Mouse (Mus musculus): ENCODE data around the gene Scd1. TPM values are rescaled to one million over a fixed set of nuclear protein-coding genes. Genes with fewer than 3 reads are reported as not detected.
"Not testable (repeated sequence)": the region's sequence is repeated elsewhere in the genome, so short reads cannot be mapped to it uniquely, and the experiment has no call there.

The Scd1 gene
- polyA plus RNA-seq, 3 experiments from 2014 or later, result 1.2 to 1.4 TPM; not detected in 1

DNA sequence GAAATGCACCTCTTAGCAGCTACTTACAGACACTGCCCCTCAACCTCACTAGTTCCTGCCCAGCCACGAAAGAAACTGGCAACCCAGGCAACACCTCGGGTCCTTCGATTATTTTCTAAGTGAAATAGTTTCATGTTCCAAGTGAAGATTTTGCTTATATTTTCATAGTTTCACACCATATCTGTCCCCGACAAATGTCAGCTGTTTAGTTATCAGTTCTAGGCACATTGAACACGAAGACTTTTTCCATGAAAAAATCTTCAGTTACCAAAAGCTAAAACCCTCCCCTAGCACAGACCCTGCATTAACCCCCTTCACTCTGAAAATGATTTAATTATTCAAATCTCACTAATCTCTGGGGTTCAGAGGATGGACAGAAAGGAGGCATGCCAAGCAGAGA, 10.9 kb downstream of the Scd1 start:
- ATAC-seq, result no peak

DNA sequence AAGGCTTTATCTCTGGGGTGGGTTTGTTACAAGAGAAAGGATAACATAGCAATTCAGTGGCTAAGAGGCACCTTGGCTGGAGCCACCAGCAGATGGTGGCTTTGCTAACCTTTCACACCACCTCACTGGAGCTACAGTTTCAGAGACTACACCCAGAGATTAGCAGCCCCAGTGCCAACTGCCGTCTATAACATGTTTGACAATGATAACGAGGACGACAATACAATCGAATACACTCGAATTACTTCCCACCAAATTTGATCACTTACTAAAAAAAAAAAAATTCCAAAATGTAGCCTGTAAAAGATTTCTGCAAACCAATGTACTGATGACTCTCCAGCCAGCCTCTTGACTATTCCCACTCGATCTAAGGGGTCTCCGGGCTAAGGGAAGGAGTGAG, 12.7 kb downstream of the Scd1 start:
- no peak for ATAC-seq

DNA sequence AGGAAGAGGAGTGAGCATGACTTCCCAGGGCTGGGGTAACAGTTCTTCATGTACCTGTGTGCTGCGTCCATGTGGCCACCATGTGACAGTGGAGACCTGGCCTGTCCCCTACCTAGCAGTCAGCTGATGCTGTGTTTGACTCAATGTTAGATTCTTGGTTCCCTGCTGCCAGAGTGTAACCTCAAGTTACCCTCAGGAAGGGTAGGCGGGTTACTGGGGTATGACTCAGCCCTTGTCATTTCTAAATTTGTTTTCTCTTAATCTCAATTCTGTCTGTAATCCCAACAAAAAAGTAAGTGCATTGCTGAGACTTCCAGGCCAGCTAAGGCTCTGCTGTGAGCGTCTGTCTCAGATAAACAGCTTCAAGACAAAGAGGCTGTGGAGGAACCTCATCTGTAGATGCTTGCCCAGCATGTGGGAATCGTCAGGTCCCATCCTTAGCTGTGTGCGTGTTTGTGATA, 13.7 kb downstream of the Scd1 start:
- ATAC-seq, result no peak

DNA sequence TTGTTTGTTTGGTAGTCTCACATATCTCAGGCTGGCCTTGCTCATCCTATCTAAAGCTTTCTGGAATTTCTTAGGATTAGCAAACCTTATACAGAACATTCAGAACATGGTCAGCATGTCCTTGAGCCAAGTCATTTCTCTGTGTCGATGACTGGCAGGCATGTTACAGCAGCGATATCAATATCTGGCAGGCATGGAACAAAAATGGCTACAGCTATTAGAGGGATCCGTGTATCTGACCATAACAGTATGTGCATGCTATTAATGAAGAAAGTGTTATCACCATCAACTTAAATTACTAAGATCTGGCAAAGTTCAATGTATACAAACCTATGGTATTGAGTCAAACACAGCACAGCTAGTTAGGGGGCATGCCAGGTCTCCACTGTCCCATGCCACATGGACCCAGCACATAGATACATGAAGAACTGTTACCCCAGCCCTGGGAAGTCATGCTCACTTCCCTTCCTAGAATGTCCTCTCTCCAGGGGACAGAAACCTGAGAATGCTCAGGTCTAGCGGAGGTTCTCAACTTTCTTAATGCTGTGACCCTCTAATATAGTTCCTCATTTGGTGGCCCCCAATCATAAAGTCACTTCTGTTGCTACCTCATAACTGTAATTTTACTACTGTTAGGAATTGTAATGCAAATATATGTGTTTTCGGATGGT, 15.2 kb downstream of the Scd1 start:
- no peak for ATAC-seq

DNA sequence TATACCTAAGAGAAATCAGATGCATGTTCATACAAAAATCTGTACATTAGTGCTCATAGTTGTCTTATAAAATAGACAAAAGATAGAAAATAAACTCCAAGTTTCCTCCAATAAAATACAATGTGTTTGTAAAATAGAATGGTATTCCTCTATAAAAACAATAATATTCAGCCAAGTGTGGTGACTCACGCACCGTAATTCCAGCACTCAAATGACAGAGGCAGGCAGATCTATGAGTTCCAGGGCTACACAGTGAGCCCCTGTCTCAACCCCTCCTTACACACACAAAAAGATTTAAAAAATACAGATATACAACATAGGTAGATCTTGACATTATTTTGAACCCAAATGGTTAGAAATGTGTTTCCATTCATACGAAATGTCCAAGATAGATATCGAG, 15.8 kb downstream of the Scd1 start:
- no peak for ATAC-seq

DNA sequence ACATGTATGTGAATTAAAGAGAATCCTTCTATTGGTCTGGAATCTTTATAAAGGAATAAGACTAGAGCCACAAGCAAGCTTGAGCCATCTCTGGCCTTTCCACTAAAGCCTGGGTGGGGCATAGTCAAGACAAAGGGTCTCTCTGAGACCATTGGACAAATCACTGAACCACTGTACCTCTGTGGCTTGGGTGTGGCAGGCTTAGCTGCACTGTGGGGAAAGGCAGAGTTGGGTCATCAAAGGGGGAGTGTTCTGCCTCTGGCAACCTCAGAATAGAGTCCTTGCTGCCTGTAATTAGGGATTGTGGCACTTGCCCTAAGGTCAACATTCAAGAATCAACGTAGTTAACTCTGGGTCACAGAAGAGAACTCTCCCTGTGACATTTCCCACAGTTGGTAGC, 18.2 kb downstream of the Scd1 start:
- ATAC-seq, result no peak

DNA sequence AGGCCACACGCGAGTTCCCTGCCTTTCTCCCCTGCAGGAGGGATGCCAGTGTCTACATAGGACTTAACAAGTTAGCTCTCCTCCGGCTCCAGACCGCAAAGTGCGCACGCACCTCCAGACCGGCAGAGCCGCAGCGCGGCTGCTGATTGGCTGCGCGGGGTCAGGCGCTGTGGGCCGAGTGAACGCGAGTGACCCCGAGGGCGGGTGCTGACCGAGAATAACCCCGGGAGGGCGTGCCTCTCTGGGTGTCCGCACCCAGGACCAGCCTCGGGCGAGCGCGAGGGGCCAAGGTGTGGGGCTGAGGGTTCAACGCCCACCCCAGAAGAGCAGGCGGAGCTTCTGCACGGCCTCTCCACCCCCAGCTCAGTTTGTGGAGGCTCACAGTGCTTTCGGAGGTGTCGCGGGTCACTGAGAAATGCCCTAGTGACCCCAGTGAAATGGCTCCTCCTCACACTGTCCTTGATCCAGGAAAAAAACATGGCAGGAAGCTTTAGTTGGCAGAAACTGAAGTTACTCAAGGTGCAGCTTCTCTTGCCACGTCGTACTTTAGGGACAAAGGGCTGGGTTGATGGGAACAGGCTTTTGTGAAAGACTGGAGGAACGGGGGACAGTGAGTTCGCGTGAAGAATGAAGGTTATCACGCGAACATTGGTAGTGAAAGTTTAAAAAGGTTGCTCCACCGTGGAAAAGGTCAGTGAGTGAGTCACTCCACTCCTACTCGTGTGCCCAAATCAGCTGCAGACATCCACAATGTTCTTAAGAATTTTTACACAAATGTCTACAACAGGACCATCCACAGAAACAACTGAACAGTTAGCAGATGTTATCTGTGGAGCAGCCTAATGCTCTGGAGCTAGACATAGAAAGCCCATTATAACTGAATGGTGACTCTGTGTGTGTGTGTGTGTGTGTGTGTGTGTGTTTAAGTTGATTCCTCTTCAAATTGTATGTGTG, 18.9 kb downstream of the Scd1 start:
- ATAC-seq, result peak; percentile 98

DNA sequence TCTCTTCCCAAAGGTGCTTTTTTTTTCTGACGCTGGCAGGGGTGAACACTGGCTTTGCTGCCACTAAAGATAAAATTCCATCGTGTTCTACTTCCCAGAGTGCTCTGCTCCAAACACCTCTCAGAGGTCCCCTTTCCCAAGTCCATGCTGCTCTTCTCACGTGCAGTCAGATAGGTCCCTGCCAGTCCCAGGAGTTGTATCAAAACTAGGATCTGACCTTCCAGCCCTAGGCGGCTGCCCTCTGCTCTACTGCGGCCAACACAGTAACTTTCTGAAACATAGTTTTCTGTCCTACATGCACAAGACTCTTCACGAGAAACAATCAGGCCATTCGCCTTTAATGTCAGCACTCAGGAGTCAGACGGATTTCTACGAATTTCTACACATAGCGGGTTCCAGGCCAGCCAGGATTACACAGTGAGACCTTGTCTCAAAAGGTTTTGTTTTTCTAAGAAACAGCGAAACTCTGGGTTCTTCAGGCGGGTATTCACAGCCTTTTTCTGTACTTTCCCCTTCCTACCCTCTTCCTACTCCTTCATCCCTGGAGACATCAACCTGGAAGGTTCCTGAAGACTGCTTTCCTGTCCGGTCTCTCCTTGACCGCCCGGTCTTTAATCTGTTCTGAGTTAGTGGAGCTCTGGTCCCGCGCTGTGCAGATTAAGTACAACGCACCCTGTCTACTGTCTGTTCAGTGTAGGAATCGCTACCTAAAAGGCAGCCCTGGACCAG, 19.8 kb downstream of the Scd1 start:
- peak; percentile 7 for ATAC-seq

DNA sequence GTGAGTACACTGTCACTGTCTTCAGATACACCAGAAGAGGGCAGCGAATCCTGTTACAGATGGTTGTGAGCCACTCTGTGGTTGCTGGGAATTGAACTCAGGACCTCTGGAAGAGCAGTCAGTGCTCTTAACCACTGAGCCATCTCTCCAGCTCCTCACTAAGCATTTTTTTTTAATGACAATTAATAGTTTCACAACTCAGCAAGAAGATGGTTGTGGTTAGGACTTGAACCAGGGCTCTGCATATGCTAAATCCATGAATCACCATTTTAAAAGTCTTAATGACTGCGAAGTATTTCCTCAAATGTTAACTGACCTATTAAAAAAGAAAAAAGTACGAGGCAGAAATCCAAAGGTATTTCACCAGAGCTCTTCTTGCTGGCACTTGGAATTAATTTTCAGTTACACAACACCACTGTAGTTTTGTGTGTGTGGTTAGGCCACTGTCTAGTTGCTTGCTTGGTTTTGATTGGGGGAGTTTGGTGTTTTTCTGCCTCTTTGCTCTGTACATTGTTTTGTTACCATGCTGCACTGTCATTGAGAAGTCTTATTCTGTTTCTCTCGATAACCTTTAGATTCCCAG, 20.5 kb downstream of the Scd1 start:
- ATAC-seq, result no peak

DNA sequence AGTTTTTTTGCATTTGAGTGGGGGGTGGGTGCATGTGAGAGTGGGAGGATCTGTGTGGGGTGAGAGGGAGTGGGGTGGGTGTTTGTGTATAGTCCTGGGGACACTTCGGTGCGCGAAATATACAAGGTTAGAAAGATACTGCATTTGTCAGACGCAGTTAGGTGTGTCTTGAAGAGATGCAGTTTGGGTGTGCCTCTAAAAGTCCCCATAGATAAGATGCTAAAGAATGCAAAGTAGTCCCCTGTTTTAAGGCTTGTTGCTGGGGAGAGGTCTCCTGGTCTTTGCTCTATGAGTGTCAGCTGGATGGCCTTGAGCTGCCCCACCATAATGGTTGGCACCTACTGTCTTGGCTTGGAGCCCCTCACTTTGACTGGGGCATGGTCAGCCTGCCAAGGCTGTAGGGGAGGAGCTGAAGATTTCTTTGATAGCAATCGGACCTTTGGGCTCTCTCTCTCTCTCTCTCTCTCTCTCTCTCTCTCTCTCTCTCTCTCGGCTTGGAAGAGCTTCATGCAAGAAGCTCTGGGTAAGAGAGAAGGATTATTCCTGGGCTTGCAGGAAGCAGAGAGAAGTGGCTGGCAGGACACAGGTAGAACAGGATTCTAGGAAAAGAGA, 21.7 kb downstream of the Scd1 start:
- ATAC-seq, result no peak

DNA sequence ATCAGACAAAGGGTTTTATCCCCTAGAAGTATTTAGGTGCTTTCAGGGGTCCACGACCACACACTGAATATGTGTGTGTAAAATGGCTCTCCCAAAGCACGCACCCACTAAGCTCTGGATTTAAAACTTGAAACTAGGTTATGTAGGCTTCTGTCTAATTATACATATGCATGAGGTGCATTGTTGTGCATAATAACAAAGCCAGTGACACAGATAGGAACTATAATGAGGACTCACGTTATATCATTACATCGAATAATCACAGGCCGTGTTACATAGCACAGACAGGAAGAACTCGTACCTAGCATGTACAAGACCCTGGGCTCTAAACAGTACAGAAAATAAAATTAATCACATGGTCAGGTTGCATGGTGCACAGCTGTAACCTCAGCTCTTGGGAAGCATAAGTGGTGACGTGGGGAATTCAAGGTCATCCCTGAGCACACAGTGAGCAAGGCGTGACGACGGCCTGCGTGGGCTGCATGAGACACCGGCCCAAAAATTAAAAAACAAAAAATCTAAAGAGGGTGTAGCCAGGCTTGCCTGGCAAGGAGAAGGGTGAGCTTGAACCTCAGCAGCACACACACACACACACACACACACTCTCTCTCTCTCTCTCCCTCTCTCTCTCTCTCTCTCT, 24.9 kb downstream of the Scd1 start:
- no peak for ATAC-seq

DNA sequence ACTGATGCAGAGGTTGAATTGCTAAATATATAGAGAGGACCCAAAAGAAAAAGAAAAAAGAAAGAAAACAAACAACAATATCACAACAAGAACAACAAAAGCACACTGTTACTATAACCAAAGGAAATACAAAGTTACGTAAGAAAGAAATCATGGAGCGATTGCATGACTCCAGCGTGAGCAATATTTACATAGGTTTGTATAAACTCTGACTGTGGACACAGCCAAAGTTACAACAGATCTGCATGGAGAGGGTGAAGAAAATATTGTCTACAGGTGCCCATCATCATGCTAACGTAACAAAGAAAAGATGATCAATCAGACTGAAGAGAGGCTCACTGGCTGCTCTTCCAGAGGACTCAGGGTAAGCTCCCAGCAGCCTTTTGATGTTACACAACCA, 27.6 kb downstream of the Scd1 start:
- no peak for ATAC-seq

DNA sequence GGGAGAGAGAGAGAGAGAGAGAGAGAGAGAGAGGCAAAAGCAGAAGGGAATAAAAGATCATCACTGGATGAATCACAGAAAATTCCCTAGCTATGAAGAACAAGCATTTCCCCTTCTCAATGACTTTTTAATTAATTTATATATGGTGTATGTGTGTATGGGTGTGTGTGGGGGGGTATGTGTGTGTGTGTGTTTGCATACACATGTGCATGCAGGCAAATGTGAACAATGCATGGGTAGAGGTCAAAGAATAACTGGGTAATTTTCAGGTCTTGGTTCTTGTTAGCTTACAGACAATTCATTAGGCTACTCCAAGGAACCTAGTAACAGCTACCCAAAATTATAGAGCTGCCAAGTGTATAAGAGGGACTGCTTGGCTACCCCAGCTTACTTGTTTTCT, 28.6 kb downstream of the Scd1 start:
- ATAC-seq, result no peak

DNA sequence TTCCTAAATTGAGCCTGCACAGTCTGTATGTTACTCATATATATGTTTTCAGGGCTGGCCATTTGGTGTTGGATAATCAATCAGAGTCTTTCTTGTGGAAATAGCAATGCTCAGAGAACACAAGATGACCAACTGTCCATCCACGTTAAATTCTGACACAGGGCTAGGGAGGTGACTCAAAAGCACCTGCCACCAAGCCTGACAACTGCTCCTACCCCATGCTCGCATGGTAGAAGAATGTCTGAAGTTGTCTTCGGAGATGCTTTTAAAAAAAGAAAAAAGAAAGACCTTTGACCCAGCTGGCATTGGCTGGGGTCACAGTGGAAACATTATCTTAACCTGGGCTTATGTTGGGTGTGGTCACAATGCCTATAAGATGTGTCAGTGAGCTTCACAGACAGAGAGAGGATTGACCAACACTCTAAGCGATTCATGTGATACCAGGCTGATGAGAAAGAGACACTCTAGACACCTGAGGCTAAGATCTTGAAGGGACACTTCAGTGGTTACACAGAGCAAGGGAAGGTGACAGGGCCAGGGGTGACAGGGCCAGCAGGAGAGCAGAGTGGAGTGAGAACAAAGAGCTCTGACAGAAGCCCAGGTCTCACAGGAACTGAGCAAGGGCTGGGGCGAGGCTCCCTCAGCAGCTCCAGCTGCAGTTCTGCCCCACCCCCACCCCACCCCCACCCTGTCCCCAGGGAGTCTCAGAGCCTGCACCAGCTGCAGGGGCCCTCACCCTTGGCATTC, 29.9 kb downstream of the Scd1 start:
- ATAC-seq, result no peak

DNA sequence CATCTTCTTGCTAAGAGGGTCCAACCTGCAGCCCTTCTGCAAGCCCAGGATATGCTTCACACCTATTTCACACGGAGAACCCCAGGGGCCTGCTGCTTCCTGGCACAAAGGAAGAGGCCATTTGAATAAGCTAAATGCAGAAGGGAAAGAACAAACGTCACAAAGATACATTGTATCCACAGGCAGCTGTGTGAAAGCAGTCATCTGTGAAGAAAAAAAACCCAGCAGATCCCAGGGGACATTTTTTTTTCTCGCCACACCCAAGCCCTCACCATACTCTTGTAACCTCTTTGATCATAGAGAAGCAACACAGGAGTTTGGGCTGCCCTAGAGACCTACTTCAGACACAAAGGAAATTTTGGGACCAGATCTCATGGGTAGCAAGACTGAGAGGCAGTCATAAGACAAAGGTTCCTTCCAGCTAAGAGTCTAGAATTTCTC, 31.1 kb downstream of the Scd1 start:
- ATAC-seq, result no peak

DNA sequence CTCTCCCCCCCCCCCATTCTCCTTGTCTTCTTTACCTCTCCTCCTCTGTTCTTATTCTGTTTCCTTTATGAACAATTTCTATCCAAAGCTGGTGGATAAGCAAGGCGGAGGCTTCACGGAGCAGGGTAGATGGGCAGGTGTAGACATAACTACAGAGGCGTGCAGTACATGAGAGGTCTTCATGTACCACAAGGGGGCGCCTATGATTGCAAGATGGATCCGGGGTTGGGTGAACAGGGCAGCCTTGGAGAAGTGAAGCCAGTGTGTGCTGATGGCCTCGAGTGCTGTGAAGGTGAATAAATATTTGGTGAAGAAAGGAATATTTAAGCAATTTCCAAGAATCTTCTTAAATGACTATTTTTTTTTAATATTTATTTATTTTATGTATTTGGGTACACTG, 34.7 kb downstream of the Scd1 start:
- peak; percentile 79 for ATAC-seq

DNA sequence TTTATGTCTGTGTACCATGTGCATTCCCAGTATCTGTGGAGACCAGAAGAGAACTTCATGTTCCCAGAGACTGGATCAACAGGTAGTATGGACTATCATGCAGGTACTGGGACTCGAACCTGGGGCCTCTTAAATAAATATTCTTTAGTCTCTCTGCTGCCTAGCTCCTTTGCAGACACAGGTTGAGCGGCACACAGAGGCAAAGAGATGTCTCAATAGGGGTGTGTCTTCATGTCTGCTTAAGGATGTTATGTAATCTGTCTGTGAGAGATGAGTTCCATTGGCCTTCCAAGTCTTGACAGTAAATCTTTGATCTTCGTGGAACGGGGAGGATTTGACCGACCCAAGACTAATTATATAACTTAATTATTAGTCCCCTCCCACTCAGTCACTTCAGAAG, 37.4 kb downstream of the Scd1 start:
- ATAC-seq, result no peak

DNA sequence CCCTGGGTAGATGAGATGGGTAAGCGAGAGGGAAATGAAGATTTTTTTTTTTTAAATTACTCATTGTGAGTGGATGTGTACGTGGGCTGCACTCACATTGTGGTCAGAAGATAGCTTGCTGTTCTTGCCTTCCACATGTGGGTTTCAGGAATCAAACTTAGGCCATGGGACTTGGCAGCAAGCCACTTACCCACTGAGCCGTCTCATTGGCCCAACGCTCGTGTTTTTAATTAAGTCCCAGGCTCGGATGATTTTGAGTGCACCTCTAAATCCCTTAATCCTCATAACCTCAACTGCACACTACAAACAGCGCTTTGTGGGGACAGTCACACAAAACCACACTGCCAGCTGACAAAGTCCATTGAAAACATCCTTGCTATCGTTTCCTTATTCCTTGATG, 38.3 kb downstream of the Scd1 start:
- no peak for ATAC-seq

DNA sequence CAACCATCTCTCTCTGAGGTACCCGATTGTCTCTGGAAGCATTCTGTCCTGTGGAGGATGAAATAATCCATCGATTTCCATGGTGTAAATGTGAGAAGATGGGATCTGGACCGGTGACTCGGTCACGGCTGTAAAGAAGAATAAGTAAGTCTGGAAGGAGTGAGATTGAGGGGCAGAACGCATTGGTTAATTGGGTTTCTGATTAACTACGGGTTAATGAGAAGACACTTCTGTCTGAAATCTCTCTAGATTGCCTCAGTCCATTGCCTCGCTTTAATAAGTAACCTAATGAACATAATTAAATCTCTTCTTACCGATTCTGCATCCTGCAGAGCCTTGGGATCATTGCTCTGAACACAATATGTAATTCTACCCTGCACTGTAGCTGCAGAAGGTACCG, 40.6 kb downstream of the Scd1 start:
- not testable (repeated sequence) for ATAC-seq

DNA sequence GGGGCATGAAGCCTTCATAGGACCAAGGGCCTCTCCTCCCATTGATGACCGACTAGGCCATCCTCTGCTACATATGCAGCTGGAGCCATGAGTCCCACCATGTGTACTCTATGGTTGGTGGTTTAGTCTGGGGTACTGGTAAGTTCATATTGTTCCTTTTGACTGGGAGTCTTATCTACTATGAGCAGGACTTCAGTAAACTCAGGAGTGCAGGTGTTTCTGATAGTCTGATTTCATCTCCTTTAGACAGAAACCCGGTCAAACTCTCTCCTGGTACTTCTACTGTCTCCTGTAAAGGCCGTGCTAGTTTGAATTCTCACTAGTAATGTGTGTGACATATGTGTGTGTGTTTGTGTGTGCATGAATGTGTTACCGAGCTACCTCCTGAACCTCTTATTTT, 41.9 kb downstream of the Scd1 start:
- ATAC-seq, result no peak

DNA sequence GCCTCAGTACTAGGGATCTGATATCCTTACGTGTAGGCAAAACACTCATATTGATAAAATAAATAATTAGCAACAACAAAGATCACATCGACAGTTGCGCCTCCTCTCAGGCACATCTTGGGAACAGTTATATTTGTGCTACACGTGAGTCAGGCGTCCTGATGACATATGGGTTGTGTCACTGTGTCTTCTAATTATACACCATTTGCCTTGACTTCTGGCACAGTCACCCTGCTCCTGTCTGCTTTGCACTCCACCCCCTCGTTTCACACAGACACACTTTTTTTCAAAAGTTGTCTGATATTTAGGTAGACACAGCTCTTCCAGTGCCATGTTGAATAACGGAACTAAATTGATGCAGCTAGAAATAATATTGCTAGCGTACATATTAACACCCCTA, 43.6 kb downstream of the Scd1 start:
- no peak for ATAC-seq

Data from inflammation-experienced regulatory T-cells, adult 6 months (primary cell).